Mouse (Mus musculus) 3134 (cell line): Measurements from ENCODE around the gene Vmn1r137.
"Not testable (repeated sequence)": the region's sequence is repeated elsewhere in the genome, so short reads cannot be mapped to it uniquely, and the experiment has no call there.

Experiments used
- DNase-seq: peaks from one replicate; pipeline ENCODE4 v3.0.0-alpha.2; 2011; ENCODE audit warnings: low spot score; ENCODE audit not compliant: insufficient read length; ENCODE audit errors: extremely low read depth

The Vmn1r137 gene

GRCm38 (mm10) chr7:21994287-21994686 lies at the start of gene Vmn1r137:
Gene Vmn1r137, plus strand, starts transcription at chr7:21994587.
- DNase-seq = not testable (repeated sequence)

- DNase-seq = not testable (repeated sequence)
Measured at GRCm38 (mm10) chr7:22028797-22029196, 34.4 kb downstream of the Vmn1r137 start, which contains the start of gene Vmn1r138. Gene Vmn1r138, minus strand, starts transcription at chr7:22028897.
